Mouse (Mus musculus) layer of hippocampus, postnatal 25 days (tissue): ENCODE data around the gene Tfdp1. TPM values are rescaled to one million over a fixed set of nuclear protein-coding genes. Genes with fewer than 3 reads are reported as not detected.
"Not testable (repeated sequence)": the region's sequence is repeated elsewhere in the genome, so short reads cannot be mapped to it uniquely, and the experiment has no call there.

Source experiments
- DNase-seq, 2 experiments: peaks; one replicate each; pipeline ENCODE4 v3.0.0; 2022; ENCODE audit warnings: mixed read lengths in 2 of 2, low spot score in 1 of 2; ENCODE audit errors: extremely low spot score in 1 of 2
- total RNA-seq, 2 experiments: library from RNA; stranded (reverse); gene quantifications; 2 replicates each; pipeline ENCODE4 v1.2.3; 2021

Gene Tfdp1
- 10 to 100 TPM; 67.2 to 68.9 TPM for total RNA-seq

DNA sequence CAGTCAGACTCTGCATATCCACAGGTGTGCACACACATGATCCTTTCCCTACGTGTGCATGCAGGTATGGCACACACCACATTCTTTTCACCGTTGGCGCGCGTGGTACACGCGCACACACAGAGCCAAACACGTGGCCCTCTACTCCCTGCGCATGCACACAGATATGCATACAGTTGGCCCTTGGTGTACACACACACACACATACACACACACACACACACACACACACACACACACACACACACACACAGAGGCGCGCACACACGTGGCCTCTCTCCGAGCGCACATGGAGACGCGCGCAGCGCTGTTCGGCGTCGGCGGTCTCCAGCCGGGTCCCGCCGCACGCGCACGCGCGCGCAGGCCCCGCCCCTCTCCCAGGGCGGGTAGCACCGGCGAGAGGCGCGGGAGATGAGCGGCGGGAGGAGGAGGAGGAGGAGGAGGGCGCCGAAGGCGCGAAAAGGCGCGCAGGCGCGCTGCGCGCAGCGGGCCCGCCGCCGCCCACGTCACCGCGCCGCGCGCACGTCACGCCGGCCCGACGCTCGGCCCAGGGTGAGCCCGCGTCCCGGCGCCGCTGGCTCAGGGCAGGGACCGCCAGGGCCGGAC lies at the start of gene Tfdp1:
Tfdp1 (plus strand) TSS at position 497 of the 606 bp plus-strand sequence.
- DNase-seq: peak; percentile 55 to 63

DNA sequence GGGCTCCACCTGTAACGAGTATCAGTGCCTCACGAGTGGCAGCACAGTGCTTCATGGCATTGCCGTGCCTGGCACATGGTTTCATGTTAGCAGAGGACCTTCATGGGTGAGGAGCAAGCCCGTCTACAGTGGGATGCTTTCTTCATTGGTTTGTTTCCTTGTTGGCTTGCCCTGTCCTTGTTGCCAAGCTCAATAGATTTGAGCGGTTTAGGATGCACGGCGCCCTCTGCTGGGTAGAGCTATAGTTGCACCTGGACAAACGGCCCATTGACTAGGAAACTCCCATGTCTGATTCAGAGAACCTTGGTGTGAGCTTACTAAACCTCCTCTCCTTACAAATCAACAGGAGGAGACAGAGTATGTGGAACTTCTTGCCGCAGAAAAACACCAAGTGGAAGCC lies 46.2 kb upstream of the Tfdp1 start:
- peak; percentile 56 to 80 for DNase-seq

DNA sequence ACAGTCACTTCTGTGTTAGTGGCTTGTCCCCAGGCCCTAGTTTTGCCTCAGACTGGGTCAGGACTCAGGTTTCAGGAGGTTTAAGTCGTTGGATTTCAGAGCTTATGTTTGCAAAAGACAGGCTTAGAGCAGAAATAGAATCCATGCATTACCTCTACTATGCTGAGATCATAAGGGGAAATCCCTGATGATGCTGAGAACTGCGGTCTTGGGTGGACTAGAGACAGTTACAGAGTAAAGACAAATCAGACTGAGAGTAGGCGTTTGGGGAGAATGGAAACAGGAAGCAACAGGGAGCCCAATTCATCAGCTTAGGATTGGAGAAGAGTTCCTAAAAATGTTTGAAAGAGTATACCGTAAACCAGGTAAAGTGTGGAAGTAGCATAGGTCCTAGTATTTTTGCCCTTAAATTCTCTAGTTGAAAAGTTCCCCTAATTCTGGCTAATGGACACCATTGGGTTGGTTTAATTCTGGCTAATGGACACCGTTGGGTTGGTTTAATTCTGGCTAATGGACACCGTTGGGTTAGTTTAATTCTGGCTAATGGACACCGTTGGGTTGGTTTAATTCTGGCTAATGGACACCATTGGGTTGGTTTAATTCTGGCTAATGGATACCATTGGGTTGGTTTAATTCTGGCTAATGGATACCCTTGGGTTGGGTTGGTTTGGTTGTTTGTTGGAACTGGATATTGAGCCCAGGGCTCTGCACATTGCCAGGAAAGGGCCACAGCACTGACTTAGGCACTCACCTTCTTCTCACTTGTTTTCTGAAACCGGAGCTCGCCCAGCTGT lies 44.7 kb upstream of the Tfdp1 start:
- DNase-seq: no peak

DNA sequence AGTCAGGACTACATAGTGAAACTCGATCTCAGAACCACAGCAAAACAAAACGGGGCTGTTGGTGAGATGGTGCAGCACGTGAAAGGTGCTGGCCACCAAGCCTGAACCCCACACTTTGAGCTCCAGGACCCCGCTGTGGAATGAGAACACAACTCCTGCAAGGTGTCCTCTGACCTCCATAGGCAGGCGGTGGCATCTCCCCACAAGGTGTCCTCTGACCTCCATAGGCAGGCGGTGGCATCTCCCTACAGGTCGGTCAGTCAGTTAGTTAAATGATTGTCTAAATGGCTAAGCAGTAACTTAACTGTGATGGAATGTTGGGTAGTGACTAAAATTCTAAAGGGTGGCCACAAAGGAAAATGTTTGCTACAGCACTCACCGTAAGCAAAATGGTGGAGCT lies 39.0 kb upstream of the Tfdp1 start:
- no peak for DNase-seq

DNA sequence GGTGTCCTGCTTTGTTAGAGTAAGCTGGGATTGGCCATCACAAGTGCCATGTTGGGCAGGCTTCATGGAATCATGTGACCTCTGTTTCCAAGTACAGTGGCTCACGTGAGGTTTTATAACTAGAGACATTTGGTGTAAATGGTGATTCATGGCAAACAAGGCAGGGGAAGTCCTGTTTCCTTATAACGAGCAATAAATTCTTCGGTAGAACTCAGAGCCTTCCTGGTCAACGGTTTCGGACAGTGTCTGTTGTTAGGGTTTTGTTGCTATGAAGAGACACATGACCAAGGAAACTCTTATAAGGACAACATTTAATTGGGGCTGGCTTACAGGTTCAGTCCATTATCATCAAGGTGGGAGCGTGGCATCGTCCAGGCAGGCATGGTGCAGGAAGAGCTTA lies 37.5 kb upstream of the Tfdp1 start:
- DNase-seq: no peak

DNA sequence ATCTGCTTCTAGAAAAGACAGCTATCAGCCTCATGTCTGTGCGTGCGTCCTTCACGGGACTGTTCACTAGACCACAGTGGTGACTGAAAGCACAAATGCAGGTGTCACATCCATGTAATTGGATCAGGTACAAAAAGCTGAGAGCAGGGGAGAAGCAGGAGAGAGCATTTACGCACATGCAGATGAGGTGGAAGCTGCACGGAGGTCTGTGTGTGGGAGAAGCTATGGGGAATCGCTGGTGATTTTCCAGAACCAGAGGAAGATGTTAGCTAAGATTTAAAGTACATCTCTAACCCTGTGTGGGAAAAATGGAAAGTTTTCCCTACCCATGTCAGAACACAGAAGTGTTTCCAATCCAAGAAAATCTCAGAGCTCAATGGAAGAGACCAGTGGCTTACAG lies 33.1 kb upstream of the Tfdp1 start:
- no peak for DNase-seq

DNA sequence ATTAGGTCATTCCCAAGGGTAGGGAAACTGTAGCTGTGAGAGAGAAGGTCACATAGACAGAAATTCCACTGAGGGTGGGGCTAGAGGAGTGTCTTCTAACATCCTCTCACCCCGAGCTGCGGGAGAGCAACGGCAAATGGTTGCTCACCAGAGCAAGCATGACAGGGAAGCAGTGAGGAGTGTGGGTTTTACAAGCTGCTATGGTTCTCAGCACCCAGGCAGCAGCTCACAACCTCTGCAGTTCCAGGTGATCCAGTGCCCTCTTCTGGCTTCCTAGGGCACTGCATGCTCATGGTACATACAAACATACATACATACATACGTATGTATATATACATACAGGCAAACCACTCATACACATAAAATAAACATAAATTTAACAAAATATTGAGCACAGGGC lies 32.7 kb upstream of the Tfdp1 start:
- DNase-seq: no peak

DNA sequence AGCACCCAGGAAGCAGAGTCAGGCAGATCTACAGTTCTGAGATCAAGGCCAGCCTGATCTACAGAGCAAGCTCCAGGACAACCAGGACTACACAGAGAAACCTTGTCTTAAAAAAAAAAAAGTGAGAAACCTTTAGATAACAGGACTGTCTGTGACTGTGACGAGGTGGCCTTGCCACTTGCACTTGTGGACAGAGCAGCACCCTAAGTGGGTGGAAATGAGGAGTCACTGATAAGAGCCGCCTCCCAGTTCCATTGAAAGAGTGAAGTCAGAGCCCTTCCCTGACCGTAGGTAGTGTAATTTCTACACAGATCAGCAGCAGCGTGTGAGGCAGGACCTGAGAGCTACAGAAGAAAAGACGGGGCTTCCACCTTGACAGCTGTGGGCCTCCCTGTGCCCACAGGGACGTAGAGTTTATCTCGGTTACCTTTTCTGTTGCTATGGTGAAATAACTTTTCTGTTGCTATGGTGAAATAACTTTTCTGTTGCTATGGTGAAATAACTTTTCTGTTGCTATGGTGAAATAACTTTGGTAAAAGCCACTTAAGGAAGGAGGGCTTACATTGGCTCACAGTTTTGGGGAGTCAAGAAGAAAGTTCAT lies 32.1 kb upstream of the Tfdp1 start:
- no peak for DNase-seq

DNA sequence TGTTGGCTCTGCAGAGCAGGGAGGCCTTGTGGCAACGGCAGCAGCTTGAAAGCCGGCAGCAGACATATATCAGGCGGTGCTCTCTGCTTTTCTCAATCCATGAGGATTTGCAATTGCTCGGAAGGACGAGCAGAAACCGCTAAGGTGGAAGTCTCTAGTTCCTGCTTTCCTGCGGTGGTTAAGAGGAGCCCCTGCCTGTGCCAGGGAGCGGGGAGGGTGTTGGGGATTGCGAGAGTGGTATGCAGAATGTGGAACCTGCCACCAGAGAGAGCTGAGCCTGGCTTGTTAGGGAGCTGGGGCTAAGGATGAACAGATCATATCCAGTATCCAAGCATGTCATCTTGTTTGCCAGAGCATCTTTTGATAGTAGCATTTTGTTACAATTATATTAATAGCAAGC lies 31.6 kb upstream of the Tfdp1 start:
- no peak for DNase-seq

DNA sequence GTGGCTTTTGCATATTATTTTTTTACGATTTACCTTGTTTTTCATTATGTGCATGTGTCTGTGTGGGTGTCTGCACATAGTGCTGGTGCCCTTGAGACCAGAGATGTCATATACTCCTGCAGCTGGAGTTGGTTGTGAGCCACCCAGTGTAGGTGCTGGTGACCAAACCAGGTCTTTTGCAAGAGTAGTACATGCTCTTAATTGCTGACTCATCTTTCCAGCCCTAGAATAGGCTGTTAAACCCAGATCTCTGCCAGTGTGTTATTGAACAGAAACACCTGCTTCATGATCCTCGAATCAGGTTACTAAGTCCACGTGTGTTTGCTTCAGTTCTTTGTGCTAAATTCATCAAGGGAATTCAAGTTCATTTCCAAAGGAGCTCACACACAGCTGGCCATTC lies 23.6 kb upstream of the Tfdp1 start:
- DNase-seq: no peak

DNA sequence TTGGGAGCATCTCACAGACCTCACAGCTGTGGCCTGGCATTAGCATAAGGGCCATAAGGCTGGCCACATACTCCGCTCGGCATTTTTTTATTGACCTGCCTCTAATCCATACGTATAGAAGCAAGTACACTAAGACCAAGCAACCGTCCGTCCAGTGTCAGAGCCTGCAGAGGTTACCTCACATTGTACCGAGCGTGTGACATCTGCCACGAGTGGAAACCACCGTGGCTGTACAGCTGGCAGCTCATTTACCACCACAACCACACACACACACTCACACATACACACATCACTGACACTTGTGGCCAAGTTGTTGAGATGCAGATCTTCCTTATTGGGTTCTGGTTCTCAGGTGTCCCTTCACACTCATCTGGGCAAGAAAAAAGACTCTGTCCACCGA lies 21.9 kb upstream of the Tfdp1 start:
- DNase-seq: no peak

DNA sequence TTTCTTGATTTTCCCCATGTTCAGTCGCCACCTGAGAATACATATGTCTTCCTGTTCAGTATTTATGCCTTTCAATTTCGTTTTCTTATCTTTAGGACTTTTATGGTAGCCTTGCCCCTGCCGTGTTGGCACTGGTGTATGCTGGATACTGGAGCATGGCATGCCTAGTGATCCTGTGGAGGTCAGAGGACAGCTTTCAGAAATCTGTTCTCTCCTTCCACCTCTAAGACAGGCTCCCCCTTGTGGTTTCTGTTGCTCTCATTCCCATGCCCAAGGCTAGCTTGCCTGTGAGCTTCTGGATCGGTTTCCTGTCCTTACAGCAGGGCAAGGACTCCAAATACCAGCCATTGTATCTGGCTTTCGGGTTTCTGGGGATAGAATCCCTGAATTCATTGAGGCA lies 12.0 kb upstream of the Tfdp1 start:
- no peak for DNase-seq

DNA sequence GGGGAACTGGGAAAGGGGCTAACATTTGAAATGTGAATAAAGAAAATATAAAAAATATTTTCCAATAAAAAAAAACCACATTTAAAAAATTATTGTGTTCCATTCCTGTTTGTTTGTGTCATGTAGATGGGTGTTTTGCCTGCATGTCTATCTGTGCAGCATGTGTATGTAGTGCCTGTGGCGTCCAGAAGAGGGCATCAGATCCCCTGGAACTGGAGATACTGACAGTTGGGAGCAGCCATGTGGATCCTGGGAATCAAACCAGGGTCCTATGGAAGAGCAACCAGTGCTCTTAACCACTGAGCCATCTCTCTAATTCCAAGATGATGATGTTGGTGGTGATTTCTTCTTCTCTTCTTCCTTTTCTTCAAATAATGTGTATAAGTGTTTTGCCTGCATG lies 3.9 kb upstream of the Tfdp1 start:
- DNase-seq: no peak

DNA sequence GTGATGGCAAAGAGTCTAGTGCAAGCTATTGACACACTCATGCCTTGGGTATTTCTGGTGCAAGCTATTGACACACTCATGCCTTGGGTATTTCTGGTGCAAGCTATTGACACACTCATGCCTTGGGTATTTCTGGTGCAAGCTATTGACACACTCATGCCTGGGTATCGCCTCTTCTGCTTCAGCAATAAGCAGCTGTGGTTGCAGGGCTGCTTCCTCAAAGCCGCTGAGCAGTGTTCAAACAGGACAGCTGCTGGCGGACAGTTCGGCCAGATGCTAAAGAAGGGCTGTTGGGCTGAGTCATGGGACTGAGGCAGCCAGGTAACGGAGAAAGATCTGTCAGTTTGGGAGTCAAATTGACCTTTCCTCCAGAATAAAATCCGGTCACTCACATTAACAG lies 1.3 kb upstream of the Tfdp1 start:
- not testable (repeated sequence) for DNase-seq

DNA sequence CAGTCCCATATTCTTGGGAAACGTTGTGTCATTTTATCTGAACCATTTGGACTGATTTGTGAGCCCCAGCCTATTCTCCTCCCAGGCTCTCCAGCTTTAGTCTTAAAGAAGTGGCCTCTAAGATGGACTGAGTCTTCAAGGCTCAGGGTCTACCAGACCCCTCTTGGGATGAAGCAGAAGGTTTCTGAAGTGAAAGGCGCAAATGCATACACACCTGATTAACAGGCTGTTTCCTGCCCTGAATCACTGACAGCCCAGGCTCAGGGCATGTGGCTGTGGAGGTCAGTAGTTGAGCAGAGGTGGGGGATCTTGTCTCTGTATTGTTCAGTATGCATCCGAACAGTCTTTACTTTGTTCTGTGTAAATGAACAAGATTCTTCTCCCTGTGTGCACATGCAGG lies 873 bp upstream of the Tfdp1 start:
- DNase-seq: no peak

DNA sequence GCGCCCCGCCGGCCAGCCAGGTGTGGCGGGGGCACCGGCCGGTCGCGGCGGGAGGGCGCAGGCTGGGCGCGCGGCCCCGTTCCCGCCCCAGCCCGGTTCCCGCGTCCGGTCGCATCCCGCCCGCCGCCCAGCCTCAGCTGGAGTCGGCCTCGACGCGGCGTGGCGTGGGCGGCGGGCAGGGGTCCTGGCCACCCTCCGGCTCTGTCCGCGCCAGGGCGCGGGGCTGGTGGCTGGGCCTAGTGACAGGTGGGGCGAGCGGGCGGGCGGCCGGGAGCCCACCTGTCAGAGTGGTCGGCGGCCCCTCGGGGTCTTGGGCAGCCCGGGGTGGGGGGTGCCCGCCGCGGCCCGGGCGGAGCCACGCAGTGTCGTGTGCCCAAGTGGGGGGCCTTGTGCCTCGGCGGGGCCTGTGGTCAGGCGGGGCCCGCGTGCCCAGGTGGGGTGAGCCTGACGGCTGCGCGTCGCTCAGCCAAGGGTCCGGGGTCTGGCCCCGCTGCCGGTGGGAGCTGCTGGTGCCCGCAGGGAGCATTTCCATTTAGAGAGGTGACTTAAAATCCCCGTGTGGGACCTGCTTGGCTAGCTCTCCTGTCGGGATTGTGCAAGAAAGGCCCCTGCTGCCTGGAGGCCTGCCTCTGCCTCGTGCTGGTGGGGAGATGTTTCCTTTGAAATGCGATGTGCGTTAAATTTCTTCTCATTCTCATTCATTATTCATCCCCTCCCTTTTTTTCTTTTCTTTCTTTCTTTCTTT lies 522 bp downstream of the Tfdp1 start:
- no peak for DNase-seq

DNA sequence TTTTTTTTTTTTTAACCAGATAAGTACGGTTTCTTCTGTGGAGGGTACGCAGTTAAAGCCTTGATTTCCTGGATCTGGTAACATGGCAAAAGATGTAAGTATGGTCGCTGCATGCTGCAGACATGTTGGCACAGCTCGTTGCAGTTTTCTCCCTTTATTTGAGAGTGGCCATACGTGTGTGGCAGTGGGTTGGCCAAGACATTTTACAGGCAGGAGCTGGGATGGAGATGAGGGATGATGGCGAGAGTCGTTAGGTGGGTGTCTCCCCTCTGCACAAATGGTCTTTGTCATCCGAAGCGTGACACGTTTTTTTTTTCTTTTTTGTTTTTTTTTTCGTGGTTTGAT lies 1.1 kb downstream of the Tfdp1 start:
- DNase-seq: no peak

DNA sequence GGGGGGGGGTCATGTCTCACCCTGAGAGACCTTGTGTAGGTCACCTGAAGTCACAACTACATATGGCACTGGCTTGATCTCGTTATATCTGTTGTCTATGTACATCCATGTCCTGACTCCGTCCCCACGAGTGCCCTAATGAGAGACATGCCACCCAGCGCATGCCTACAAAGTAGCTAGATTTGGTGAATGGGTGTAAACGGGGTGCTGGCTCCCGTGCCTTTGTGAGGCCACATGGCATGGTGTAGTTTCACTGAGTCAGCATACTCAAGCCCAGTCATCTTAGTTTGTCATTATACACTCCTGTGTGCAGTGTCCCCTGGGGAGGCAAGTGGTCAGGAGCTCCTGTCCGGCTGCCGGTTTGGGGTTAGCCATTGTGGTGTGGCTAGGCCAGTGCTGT lies 2.1 kb downstream of the Tfdp1 start:
- no peak for DNase-seq

DNA sequence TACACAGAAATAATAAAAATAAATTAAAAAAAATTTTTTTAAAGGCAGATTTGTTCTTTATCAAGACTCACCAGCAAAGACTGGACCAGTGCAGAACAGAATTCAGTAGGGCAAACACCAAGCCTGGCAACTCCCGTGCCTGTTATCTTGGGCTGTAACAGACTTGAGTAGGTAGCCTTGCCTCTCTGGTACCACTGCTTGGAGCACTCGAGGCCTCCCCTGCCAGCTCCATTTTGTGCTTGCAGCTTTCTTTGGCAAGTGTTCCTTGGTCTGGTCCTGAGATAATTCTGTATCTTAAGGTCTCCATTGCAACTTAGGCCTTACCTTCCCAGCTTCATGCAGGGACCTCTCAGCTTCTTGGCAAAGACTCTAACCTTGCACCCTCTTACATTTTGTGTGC lies 3.8 kb downstream of the Tfdp1 start:
- DNase-seq: no peak

DNA sequence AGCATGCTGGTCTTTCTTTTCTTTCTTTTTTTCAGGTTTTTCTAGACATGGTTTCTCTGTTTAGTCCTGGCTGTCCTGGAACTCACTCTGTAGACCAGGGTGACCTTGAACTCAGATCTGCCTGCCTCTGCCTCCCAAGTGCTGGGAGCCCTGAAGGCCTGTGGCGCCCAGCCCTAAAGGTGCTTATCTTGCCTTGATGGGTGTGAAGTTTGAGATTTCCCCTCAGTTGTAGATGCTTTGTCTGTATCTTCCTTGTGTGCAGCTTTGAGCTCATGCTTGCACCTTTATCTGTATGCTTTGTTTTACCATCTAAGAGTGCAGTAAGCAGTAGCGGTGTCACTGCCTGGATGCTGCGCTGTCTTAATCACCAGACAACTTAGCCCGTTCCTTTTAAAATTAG lies 4.6 kb downstream of the Tfdp1 start:
- DNase-seq: no peak

DNA sequence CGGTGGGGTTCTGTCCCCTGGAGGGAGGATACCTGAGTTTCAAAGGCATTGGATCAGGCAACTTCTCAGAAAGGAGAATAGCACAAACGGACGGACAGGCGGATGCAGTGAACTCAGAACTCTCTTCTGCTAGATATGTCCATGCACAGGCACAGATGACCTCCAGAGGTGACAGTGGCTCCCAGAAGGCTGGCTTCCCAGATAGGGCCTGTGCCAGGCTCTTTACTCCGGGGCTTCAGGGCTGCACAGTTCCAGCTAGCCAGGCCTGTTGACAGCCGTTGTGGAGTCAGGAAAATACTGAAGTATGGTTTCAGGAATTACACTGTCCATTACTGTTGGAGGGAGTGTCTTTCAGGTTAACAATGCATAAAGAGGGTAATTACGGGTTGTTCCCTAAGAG lies 11.5 kb downstream of the Tfdp1 start:
- DNase-seq: no peak
